Mouse (Mus musculus) small intestine, adult 2 months (tissue): ENCODE measurements at regions not wholly inside any gene's neighbourhood (a gene's known extent, or its start where the extent isn't known, plus 50 kb on each side); places are given as distances from the start of the nearest gene placed in this dataset.

Experiments
- CTCF ChIP-seq: fragments of 200-500 bp; IDR thresholded peaks from 2 replicates; pipeline ENCODE4 v1.5.1; 2012; ENCODE audit warnings: low read depth, mild to moderate bottlenecking, control low read depth, inconsistent platforms, low read length, moderate library complexity, mixed read lengths; ENCODE audit not compliant: insufficient replicate concordance, insufficient read length; ENCODE audit errors: extremely low read depth
- POLR2A ChIP-seq: fragments of 200-500 bp; IDR thresholded peaks from 2 replicates; pipeline ENCODE4 v1.6.1; 2012; ENCODE audit warnings: low read depth, mild to moderate bottlenecking, control low read depth, inconsistent platforms, low read length, moderate library complexity

- TF ChIP-seq CTCF (no peak), POLR2A (no peak)
Observed at GRCm38 (mm10) chr14:14514440-14515172, 113.5 kb downstream of the Olfr721-ps1 start.
